Mouse (Mus musculus) inflammation-experienced regulatory T-cells (primary cell): ENCODE data around the gene Spata33. TPM values are rescaled to one million over a fixed set of nuclear protein-coding genes. Genes with fewer than 3 reads are reported as not detected.

Experiments used
- polyA plus RNA-seq, 2 experiments: library from polyadenylated mRNA; unstranded; fragments of 100-300 nt; shearing (Covaris generic); gene quantifications; one replicate each; pipeline ENCODE4 v1.2.1; 2017

Gene Spata33
- 1 to 10 TPM in 1 of 2 experiments, not detected in 1; 2.7 TPM for polyA plus RNA-seq

DNA sequence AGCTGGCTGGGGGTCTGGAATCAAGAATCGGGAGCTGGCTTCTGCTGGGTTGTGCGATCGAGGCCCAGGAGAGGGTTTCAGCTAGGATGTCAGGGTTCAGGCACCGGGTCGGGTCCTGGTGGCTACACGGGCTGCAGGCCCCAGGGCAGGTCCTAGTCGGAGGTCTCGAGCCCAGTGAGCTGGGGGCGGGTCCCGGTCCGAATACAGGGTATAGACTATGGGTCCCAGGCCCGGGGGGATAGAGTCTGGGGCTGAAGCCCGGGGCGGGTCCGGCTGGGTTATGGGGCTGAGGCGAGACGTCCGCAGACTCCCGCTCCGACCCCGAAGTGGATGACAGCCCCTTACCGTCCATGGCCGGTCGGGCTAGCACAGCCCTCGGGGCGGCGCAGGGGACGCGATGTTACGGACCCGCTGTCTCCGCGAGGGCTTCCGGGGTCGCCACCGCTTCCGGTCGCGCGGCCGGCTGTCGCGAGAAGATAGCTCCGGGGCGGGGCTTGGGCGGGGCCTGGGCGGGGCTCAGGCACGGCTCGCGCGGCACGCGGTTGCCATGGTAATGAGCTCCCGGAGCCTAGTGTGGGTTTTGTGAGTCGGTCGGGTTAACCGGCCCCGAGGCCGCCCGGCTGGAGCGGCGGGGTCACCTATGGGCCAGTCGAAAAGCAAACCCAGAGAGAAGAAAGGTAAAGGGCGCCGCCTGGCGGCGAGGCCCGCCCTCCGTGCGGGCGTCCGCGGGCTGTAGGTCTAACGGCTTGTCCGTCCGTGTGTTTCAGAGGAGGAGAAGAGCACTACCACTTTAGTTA, at the start of gene Spata33, which contains the start of gene Chmp1a:
TSS of gene Spata33 (plus strand) at position 512 of the 797 bp plus-strand sequence.
TSS of gene Chmp1a (minus strand) at position 443 of the 797 bp plus-strand sequence.

GRCm38 (mm10) chr8:123185566-123186409, 26.8 kb upstream of the Spata33 start, which contains the start of gene Dpep1:
TSS of gene Dpep1 (plus strand) at chr8:123186242.

DNA sequence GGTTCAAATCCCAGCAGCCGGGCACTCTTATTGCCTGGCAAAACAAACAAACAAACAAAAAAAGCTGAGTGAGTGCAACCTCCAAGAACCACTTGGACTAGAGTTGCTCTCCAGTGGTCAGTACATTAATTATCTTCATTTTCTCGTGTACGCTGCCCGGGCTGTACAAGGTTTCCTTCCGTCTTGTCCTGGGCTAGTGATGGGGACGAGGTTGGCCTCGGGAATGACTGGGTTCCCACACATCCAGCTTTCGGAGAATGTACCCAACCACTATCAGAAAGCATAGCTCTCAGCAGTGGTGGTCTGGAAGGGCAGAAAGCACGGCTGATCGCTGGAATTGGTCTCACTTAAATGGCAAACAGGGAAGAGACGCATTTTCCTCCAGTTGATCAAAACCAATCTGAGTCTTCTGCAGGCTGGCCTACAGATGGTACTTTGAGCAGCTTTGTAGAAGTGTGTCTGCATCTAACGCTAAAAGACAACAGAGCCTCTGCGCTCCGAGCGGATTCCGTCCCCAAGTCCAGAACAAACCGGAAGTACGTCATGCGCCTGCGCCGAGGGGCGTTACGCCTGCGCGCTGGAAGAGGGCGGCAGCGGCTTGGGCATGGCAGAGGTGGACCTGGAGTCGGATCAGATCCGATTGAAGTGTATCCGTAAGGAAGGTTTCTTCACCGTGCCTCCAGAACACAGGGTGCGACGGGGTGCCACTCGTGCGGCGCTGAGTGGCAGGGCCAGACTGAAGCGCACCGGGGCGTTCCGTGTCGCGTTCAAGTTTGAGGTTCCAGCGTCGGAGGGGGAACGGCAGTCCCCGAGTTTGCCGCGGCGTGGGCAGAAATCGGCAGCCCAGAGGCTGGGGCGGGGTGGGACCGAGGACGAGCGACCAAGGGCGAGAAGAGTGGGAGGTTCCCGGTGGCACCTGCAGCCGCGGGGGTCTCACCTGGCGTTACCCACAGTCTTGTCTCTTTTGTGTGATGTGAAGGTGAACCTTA, 11.9 kb downstream of the Spata33 start, which contains the start of gene Cdk10:
TSS of gene Cdk10 (plus strand) at position 565 of the 989 bp plus-strand sequence.

DNA sequence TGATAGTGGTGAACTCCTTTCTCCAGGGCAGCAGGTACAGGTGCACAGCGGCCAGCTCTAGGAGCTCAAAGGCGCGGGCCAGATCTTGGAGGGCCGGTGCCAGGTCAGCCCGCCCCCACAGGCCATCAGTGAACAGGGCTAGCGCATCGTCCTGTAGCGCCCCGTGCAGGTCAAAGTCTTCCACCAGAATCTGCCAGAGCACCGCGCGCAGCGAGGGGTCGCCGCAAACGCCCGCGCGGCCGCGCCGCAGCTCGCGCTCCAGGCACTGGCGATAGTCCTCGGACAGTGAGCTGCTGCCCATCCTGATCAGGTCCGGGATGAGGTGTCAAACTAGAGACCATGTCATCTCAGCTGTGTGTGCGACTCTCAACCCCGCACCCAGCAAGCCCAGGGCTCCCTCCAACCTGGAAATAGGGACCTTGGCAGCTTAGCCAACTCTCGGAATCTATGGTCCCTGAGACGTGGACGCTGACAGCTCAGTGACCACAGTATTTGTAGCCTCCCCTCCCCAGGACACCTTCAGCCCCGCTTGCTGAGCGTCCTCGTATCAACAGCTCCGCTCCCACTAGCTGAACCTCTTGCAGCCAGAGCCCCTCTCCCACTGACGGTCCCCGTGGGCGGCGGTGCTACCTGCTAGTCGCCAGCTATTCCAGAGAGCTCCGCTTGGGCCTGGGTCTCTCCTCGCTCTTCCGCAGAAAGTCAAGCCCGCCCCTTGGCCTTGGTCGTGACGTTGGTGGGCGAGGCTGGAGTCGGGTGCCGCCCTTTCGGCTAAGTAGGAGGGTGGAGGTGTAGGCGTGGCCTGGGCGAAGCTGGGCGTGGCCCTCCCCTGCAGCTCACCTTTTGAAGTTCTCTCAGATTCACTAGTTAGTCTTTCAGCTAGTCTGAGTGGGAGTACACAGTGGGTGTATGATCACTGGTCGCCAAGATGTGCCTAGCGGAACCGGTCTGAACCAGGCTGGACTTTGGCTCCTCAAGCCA, 23.2 kb downstream of the Spata33 start, which contains the start of gene Spata2l:
TSS of gene Spata2l (minus strand) at position 714 of the 978 bp plus-strand sequence.

GRCm38 (mm10) chr8:123254099-123254885, 41.7 kb downstream of the Spata33 start, which contains the start of the genes Zfp276 and Vps9d1:
TSS of gene Zfp276 (plus strand) at chr8:123254195.
TSS of gene Vps9d1 (minus strand) at chr8:123254348.

Other genes starting within 250 kb of the Spata33 start
- gene Ankrd11, start 170.6 kb upstream of the Spata33 start, polyA plus RNA-seq: 100 to 1,000 TPM; 238 to 239 TPM
- gene Spg7, start 149.9 kb upstream of the Spata33 start, polyA plus RNA-seq: 10 to 100 TPM; 68.7 to 93.1 TPM
- 100 to 1,000 TPM; 658 to 852 TPM for gene Rpl13, start 110.5 kb upstream of the Spata33 start, polyA plus RNA-seq
- 10 to 100 TPM in 1 of 2 experiments, 1 to 10 TPM in 1; 4.6 to 23.6 TPM for gene Cpne7, start 95.5 kb upstream of the Spata33 start, polyA plus RNA-seq
- gene Sult5a1, start 54.5 kb upstream of the Spata33 start, polyA plus RNA-seq: 1 to 10 TPM in 1 of 2 experiments, under 1 TPM in 1; 0.19 to 3.3 TPM
- 1 to 10 TPM in 1 of 2 experiments, under 1 TPM in 1; 0.20 to 1.2 TPM for gene Dpep1, start 26.6 kb upstream of the Spata33 start, polyA plus RNA-seq
- 100 to 1,000 TPM; 175 to 188 TPM for gene Chmp1a, start 69 bp upstream of the Spata33 start, polyA plus RNA-seq
- 10 to 100 TPM; 20.7 to 36.0 TPM for gene Cdk10, start 12.0 kb downstream of the Spata33 start, polyA plus RNA-seq
- gene Spata2l, start 23.4 kb downstream of the Spata33 start, polyA plus RNA-seq: 10 to 100 TPM; 11.6 to 15.1 TPM
- gene Zfp276, start 41.4 kb downstream of the Spata33 start, polyA plus RNA-seq: 10 to 100 TPM; 36.0 to 52.2 TPM
- 10 to 100 TPM; 26.5 to 35.1 TPM for gene Vps9d1, start 41.5 kb downstream of the Spata33 start, polyA plus RNA-seq
- gene Fanca, start 105.7 kb downstream of the Spata33 start, polyA plus RNA-seq: 10 to 100 TPM in 1 of 2 experiments, 1 to 10 TPM in 1; 7.3 to 13.6 TPM
- gene Spire2, start 119.9 kb downstream of the Spata33 start, polyA plus RNA-seq: under 1 TPM in 1 of 2 experiments, not detected in 1; 0.12 TPM
- 100 to 1,000 TPM; 239 to 260 TPM for gene Tcf25, start 160.9 kb downstream of the Spata33 start, polyA plus RNA-seq
- 1 to 10 TPM in 1 of 2 experiments, under 1 TPM in 1; 0.23 to 3.6 TPM for gene Mc1r, start 194.3 kb downstream of the Spata33 start, polyA plus RNA-seq
- 1 to 10 TPM in 1 of 2 experiments, under 1 TPM in 1; 0.36 to 1.8 TPM for gene Tubb3, start 198.6 kb downstream of the Spata33 start, polyA plus RNA-seq
- gene Def8, start 210.7 kb downstream of the Spata33 start, polyA plus RNA-seq: 10 to 100 TPM; 12.2 to 14.4 TPM